Comparison of ENCODE assay signal across 7 mouse cellular contexts in the genomic region with DNA sequence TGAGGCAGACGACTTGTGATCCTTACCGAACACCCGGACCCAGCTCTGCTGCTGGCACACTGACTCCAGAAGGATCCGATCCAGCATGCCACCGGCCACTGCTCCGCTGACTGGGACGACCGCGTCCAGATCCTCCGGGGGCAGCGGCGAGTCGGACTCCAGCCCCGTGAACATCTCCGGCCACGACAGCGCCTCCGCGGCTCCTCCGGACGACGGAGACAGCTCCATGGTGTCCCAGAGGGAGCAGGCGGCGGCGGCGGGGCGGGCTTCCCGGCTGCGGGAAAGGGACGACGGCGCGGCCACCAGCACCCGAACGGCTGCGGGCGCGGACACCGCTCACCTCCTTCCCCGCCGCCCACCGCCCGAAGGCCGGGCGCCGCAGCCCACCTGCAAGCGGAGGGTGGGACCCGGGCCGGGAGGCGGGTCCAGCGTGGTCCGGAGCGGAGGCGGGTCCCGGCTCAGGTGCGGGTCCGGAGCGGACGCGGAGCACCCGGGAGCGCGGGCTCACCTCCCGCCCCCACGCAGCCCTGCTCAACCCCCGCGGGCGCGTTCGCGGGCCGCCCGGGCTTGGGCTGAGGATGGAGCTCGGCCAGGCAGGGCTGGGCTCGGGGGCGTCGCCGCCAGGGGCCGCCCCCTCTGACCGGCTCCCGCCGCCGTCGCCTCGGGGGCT. TPM values are rescaled to one million over a fixed set of nuclear protein-coding genes. Genes with fewer than 3 reads are reported as not detected.
A peak's percentile ranks its signal among the peaks of the same experiment; 100 is the strongest.
DNase-seq lines count a peak whose midpoint lies in the region; ATAC-seq lines count a peak whose summit lies in the region.

No protein-coding gene starts in this region.

- H3K4me3 ChIP-seq in hindbrain, embryonic 15.5 days, result peak overlapping the region; percentile 96

- H3K27me3 ChIP-seq in hindbrain, embryonic 15.5 days, result no peaks in the 10 kb centered on the region

- H3K9ac ChIP-seq in hindbrain, embryonic 15.5 days, result peak overlapping the region; percentile 81

- H3K9me3 ChIP-seq in hindbrain, embryonic 15.5 days, result no peaks in the 10 kb centered on the region

- ATAC-seq in hindbrain, embryonic 15.5 days (ENCODE audit: low FRiP score, low read depth), result peak; percentile 87
- ATAC-seq in megakaryocyte, adult 5-6 weeks (ENCODE audit: poor library complexity, severe bottlenecking), result peak; percentile 26

- peaks cover 21% of the 10 kb centered on the region for H3K4me1 ChIP-seq in hindbrain, embryonic 15.5 days (replicated peaks)

- H3K36me3 ChIP-seq in hindbrain, embryonic 15.5 days, result no peaks in the 10 kb centered on the region

- WGBS in hindbrain, embryonic 15.5 days, result under 1% methylated on average over 59 of the region's 85 CpGs

- DNase-seq in ZHBTc4 (ENCODE audit: low read depth, low spot score), result peak; percentile 56
- peak; percentile 83 to 84 for DNase-seq in cerebellum, postnatal 10 days
- DNase-seq in frontal cortex, postnatal 14 days (ENCODE audit: low spot score in 2 of 2), result peak; percentile 37 to 52
- DNase-seq in left cerebral cortex, adult 8-10 months (ENCODE audit: low spot score in 2 of 2), result peak; percentile 46 to 50
- peak; percentile 68 for DNase-seq in right cerebral cortex, postnatal 14 days

- peak overlapping the region; percentile 87 for H3K4me2 ChIP-seq in hindbrain, embryonic 15.5 days

- H3K27ac ChIP-seq in hindbrain, embryonic 15.5 days (replicated peaks), result peak overlapping the region; percentile 97

RNA-seq across cellular contexts. Expression of a gene that starts 0.5 kb away (rescaled TPM):
- 41.2 and 42.4 TPM in 2 replicates for polyA plus RNA-seq in hindbrain, embryonic 15.5 days (2015; fragmentation: Nextera tagmentation; extraction: Ambion mirVana)
- total RNA-seq in left cerebral cortex, adult 8-10 months (2022), result 10 to 100 TPM; 72.5 to 78.8 (median 74.9) TPM
- 0.46 and 1.2 TPM in 2 replicates for total RNA-seq in megakaryocyte, adult 5-6 weeks (2015)
- 0.73 and 0.98 TPM in 2 replicates for total RNA-seq in megakaryocyte, adult 5-6 weeks (2017)

RNA-seq across cellular contexts. Expression of a gene that starts 46.5 kb away (rescaled TPM):
- polyA plus RNA-seq in hindbrain, embryonic 15.5 days (2015; fragmentation: Nextera tagmentation; extraction: Ambion mirVana), result 6.8 and 8.6 TPM in 2 replicates
- total RNA-seq in left cerebral cortex, adult 8-10 months (2022), result 1 to 10 TPM; 5.4 to 8.3 (median 7.5) TPM
- total RNA-seq in megakaryocyte, adult 5-6 weeks (2015), result 6.0 and 8.4 TPM in 2 replicates
- total RNA-seq in megakaryocyte, adult 5-6 weeks (2017), result 4.7 and 8.0 TPM in 2 replicates

Comparison
In these comparisons a context has a peak if more than half of its experiments do, and no peak if none do; other contexts are left out.
1. Peak in every context shown above with its lines: DNase-seq, ATAC-seq, H3K4me3 ChIP-seq and H3K27ac ChIP-seq.
2. RNA of a gene that starts 0.5 kb away (total RNA-seq): 72.5 to 78.8 TPM in left cerebral cortex, adult 8-10 months; 0.46 to 1.2 TPM in megakaryocyte, adult 5-6 weeks; every median in the first group is over 10 times any median in the second.